Comparison of ENCODE assay signal across 22 mouse cellular contexts in the genomic region with DNA sequence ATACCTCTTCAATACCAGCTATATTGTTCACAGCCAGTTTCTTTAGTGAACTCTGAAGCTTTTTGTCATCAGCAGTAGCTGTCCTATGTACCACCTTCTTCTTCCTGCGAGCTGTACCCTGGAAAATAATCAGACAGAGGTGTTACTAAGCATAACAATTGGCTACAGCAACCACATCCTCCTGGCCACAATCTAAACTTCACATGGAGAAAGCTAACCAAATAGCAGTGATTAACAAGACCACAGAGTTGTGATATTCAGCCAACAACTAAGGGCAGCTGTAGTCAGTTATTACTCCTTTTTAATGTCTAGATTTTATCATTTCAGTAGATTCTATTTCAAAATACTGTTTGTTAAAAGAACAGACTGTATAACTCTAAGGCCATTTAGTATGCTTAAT. TPM values are rescaled to one million over a fixed set of nuclear protein-coding genes. Genes with fewer than 3 reads are reported as not detected.
DNase-seq lines count a peak whose midpoint lies in the region; ATAC-seq and TF ChIP-seq lines count a peak whose summit lies in the region.
"Had no signal": no experiment of that assay in that cellular context is flagged by ENCODE, and none has a peak within 500 bp of the region (broad histone marks: within the 10 kb centered on the region; RNA-seq: fewer than 3 reads in every experiment).

No protein-coding gene starts in this region.

- peaks cover 2% of the 10 kb centered on the region; the same call in 1 of the 2 replicates for H3K79me2 ChIP-seq in MEL (ENCODE audit: control insufficient read depth, insufficient read depth, low read length, poor library complexity)

- no peak for ATAC-seq in lung, postnatal 0 days
- ATAC-seq in monocyte, adult 5-6 weeks (replicated peaks; ENCODE audit: insufficient number of reproducible peaks, low FRiP score, low TSS enrichment, poor library complexity, severe bottlenecking), result 0 out of 2 replicates have a peak, but pooled peaks have one; percentile 27
- ATAC-seq: forebrain, embryonic 14.5 days; forebrain, embryonic 16.5 days had no signal

- no peaks in the 10 kb centered on the region; the same call in 1 of the 2 replicates for H3K36me3 ChIP-seq in lung, postnatal 0 days (ENCODE audit: insufficient read depth, low read length)
- H3K36me3 ChIP-seq in MEL (ENCODE audit: control insufficient read depth in 1 of 2, insufficient read depth in 2 of 2, low read length in 2 of 2), result peaks cover 8 to 32% of the 10 kb centered on the region in 2 experiments

- no peak overlapping the region for H3K9ac ChIP-seq in lung, postnatal 0 days (replicated peaks; ENCODE audit: low read depth)
- no peak overlapping the region for H3K9ac ChIP-seq in MEL (ENCODE audit: control insufficient read depth, low read depth, low read length, poor library complexity, severe bottlenecking)
- H3K9ac ChIP-seq: embryonic facial prominence, embryonic 12.5 days; forebrain, embryonic 12.5 days had no signal

- peak overlapping the region; percentile 59 for H3K27ac ChIP-seq in lung, postnatal 0 days (ENCODE audit: low read length)
- H3K27ac ChIP-seq in MEL (ENCODE audit: control insufficient read depth, low read depth, low read length), result no peak overlapping the region
- H3K27ac ChIP-seq: embryonic facial prominence, embryonic 10.5 days; embryonic facial prominence, embryonic 12.5 days; forebrain, embryonic 12.5 days had no signal

- no peak for TF ChIP-seq EP300 in lung, postnatal 0 days (IDR thresholded peaks at IDR 0.05)
- TF ChIP-seq EP300 in MEL (IDR thresholded peaks at IDR 0.05; ENCODE audit: low read depth in 1 of 2, low read length in 2 of 2), result no peak

- H3K27me3 ChIP-seq in lung, postnatal 0 days (replicated peaks; ENCODE audit: insufficient read depth, low read length), result no peaks in the 10 kb centered on the region
- no peaks in the 10 kb centered on the region for H3K27me3 ChIP-seq in MEL (ENCODE audit: control insufficient read depth in 1 of 2, insufficient read depth in 2 of 2, low read length in 2 of 2)
- H3K27me3 ChIP-seq: embryonic facial prominence, embryonic 12.5 days; forebrain, embryonic 12.5 days had no signal

- no peak for TF ChIP-seq CTCF in lung, postnatal 0 days (IDR thresholded peaks at IDR 0.05)
- no peak for TF ChIP-seq CTCF in MEL (IDR thresholded peaks at IDR 0.05 in 2 of 3, conservative IDR thresholded peaks at IDR 0.05 in 1 of 3; ENCODE audit: control insufficient read depth in 1 of 3, insufficient read depth in 1 of 3, low read depth in 2 of 3, low read length in 3 of 3, poor library complexity in 1 of 3, severe bottlenecking in 1 of 3)

- no peak overlapping the region for H3K4me3 ChIP-seq in lung, postnatal 0 days (ENCODE audit: low read depth, low read length)
- H3K4me3 ChIP-seq in MEL (ENCODE audit: control insufficient read depth in 1 of 2, insufficient read depth in 1 of 2, low read depth in 2 of 2, low read length in 2 of 2), result no peak overlapping the region
- H3K4me3 ChIP-seq: embryonic facial prominence, embryonic 10.5 days; embryonic facial prominence, embryonic 12.5 days; forebrain, embryonic 12.5 days had no signal

- no peak for TF ChIP-seq POLR2A in MEL (IDR thresholded peaks at IDR 0.05; ENCODE audit: control insufficient read depth in 1 of 2, insufficient read depth in 1 of 2, low read depth in 1 of 2, low read length in 2 of 2, poor library complexity in 1 of 2)

- no peak overlapping the region for H3K4me2 ChIP-seq in lung, postnatal 0 days (replicated peaks; ENCODE audit: low read depth, low read length)
- H3K4me2 ChIP-seq: embryonic facial prominence, embryonic 12.5 days; forebrain, embryonic 12.5 days had no signal

- no peaks in the 10 kb centered on the region for H3K9me3 ChIP-seq in lung, postnatal 0 days (ENCODE audit: low read length)
- no peaks in the 10 kb centered on the region for H3K9me3 ChIP-seq in MEL (replicated peaks; ENCODE audit: insufficient read depth, low read length)
- H3K9me3 ChIP-seq: embryonic facial prominence, embryonic 10.5 days; embryonic facial prominence, embryonic 12.5 days; forebrain, embryonic 12.5 days; G1E had no signal

- no peaks in the 10 kb centered on the region for H3K4me1 ChIP-seq in lung, postnatal 0 days (ENCODE audit: insufficient read depth, low read depth, low read length)
- H3K4me1 ChIP-seq in MEL (ENCODE audit: control insufficient read depth in 1 of 2, insufficient read depth in 2 of 2, low read length in 2 of 2), result peaks cover 0 to 1% of the 10 kb centered on the region in 2 experiments; a peak in 1 of 4 replicates
- H3K4me1 ChIP-seq: embryonic facial prominence, embryonic 10.5 days; embryonic facial prominence, embryonic 12.5 days had no signal

- 54% methylated on average over 1 of the region's 1 CpGs for WGBS in lung, postnatal 0 days

- DNase-seq in lung, postnatal 0 days (ENCODE audit: low spot score), result no peak
- no peak for DNase-seq in lung, postnatal 25 days (ENCODE audit: low spot score)
- DNase-seq in MEL (ENCODE audit: low read depth, low spot score), result no peak
- no peak for DNase-seq in kidney, postnatal 4 days
- no peak for DNase-seq in layer of hippocampus, postnatal 14 days (ENCODE audit: low spot score in 2 of 2)
- DNase-seq in frontal cortex, postnatal 36 days (ENCODE audit: low spot score in 2 of 2), result no peak
- DNase-seq: adrenal gland, adult 2 months; adrenal gland, postnatal 10 days; adrenal gland, postnatal 25 days; cerebellum, adult 11-12 months; cerebellum, adult 2 months; cerebellum, adult 9-10 months; cerebellum, postnatal 10 days; cerebellum, postnatal 25 days had no signal

- TF ChIP-seq RAD21 in MEL (IDR thresholded peaks at IDR 0.05; ENCODE audit: low read depth, low read length), result no peak

TF ChIP-seq in MEL, 35 proteins besides CTCF, POLR2A, EP300 and RAD21:
- TF ChIP-seq MAZ (IDR thresholded peaks at IDR 0.05; ENCODE audit: low read depth, low read length), result no peak
- TF ChIP-seq RCOR1 (IDR thresholded peaks at IDR 0.05; ENCODE audit: low read depth, low read length), result peak; percentile 57; the same call in 1 of the 2 replicates

RNA-seq across cellular contexts. Expression of gene Btf3l4, which starts 7.3 kb away (rescaled TPM):
- polyA plus RNA-seq in lung, postnatal 0 days (2015; fragmentation: Nextera tagmentation; extraction: Ambion mirVana), result 106 and 111 TPM in 2 replicates
- total RNA-seq in MEL (2012; rRNA removed), result 24.4 and 24.5 TPM in 2 replicates
- 10 to 100 TPM in 1 of 2 experiments, not detected in 1; 43.8 TPM for polyA plus RNA-seq in MEL (2012; ENCODE audit: insufficient read depth in 1 of 2, insufficient read length in 2 of 2, low read depth in 1 of 2, low replicate concordance in 2 of 2, missing spikeins in 1 of 2)
- total RNA-seq in monocyte, adult 5-6 weeks (2017), result 40.7 to 71.0 TPM (median 58.7 TPM) in 3 replicates
- total RNA-seq in layer of hippocampus, postnatal 14 days (2021), result 100 to 1,000 TPM in 1 of 2 experiments, 10 to 100 TPM in 1; 97.7 to 111 TPM

RNA-seq across cellular contexts. Expression of gene Txndc12, which starts 8.3 kb away (rescaled TPM):
- polyA plus RNA-seq in lung, postnatal 0 days (2015; fragmentation: Nextera tagmentation; extraction: Ambion mirVana), result 93.1 and 97.5 TPM in 2 replicates
- total RNA-seq in MEL (2012; rRNA removed), result 14.9 and 19.5 TPM in 2 replicates
- polyA plus RNA-seq in MEL (2012; ENCODE audit: insufficient read depth in 1 of 2, insufficient read length in 2 of 2, low read depth in 1 of 2, low replicate concordance in 2 of 2, missing spikeins in 1 of 2), result 100 to 1,000 TPM in 1 of 2 experiments, 10 to 100 TPM in 1; 47.4 to 145 TPM
- total RNA-seq in monocyte, adult 5-6 weeks (2017), result 61.6 to 79.0 TPM (median 71.6 TPM) in 3 replicates
- 10 to 100 TPM; 38.8 to 38.9 TPM for total RNA-seq in layer of hippocampus, postnatal 14 days (2021)

RNA-seq across cellular contexts. Expression of gene Kti12, which starts 21.5 kb away (rescaled TPM):
- 26.6 and 27.8 TPM in 2 replicates for polyA plus RNA-seq in lung, postnatal 0 days (2015; fragmentation: Nextera tagmentation; extraction: Ambion mirVana)
- total RNA-seq in MEL (2012; rRNA removed), result 47.2 and 65.3 TPM in 2 replicates
- polyA plus RNA-seq in MEL (2012; ENCODE audit: insufficient read depth in 1 of 2, insufficient read length in 2 of 2, low read depth in 1 of 2, low replicate concordance in 2 of 2, missing spikeins in 1 of 2), result 10 to 100 TPM in 1 of 2 experiments, not detected in 1; 90.5 TPM
- total RNA-seq in monocyte, adult 5-6 weeks (2017), result 9.4 to 17.5 TPM (median 14.5 TPM) in 3 replicates
- total RNA-seq in layer of hippocampus, postnatal 14 days (2021), result 10 to 100 TPM; 16.1 to 18.5 TPM

RNA-seq across cellular contexts. Expression of gene A730015C16Rik, which starts 22.3 kb away (rescaled TPM):
- 1.7 and 1.9 TPM in 2 replicates for polyA plus RNA-seq in lung, postnatal 0 days (2015; fragmentation: Nextera tagmentation; extraction: Ambion mirVana)
- total RNA-seq in MEL (2012; rRNA removed), result 6.8 and 11.6 TPM in 2 replicates
- under 1 TPM in 1 of 2 experiments, not detected in 1; 0.56 TPM for polyA plus RNA-seq in MEL (2012; ENCODE audit: insufficient read depth in 1 of 2, insufficient read length in 2 of 2, low read depth in 1 of 2, low replicate concordance in 2 of 2, missing spikeins in 1 of 2)
- total RNA-seq in monocyte, adult 5-6 weeks (2017), result 0.49 TPM in 1 of 3 replicates, not detected in the others
- total RNA-seq in layer of hippocampus, postnatal 14 days (2021), result under 1 TPM in 1 of 2 experiments, not detected in 1; 0.53 TPM
- total RNA-seq: adrenal gland, adult 2 months; adrenal gland, postnatal 10 days; adrenal gland, postnatal 25 days had no signal
- polyA plus RNA-seq: adrenal gland, adult 2 months; cerebellum, adult 2 months; cortical plate, adult 2 months; G1E had no signal

RNA-seq across cellular contexts. Expression of gene Zfyve9, which starts 45.5 kb away (rescaled TPM):
- polyA plus RNA-seq in lung, postnatal 0 days (2015; fragmentation: Nextera tagmentation; extraction: Ambion mirVana), result 4.0 and 4.7 TPM in 2 replicates
- not detected in 2 replicates for total RNA-seq in MEL (2012; rRNA removed)
- under 1 TPM in 1 of 2 experiments, not detected in 1; 0.14 TPM for polyA plus RNA-seq in MEL (2012; ENCODE audit: insufficient read depth in 1 of 2, insufficient read length in 2 of 2, low read depth in 1 of 2, low replicate concordance in 2 of 2, missing spikeins in 1 of 2)
- 93.3 to 121 TPM (median 117 TPM) in 3 replicates for total RNA-seq in monocyte, adult 5-6 weeks (2017)
- 10 to 100 TPM; 46.1 to 48.8 TPM for total RNA-seq in layer of hippocampus, postnatal 14 days (2021)
- polyA plus RNA-seq: G1E had no signal
